Mouse (Mus musculus) stomach, embryonic 16.5 days (tissue): ENCODE measurements around the gene Banf1. TPM values are rescaled to one million over a fixed set of nuclear protein-coding genes. Genes with fewer than 3 reads are reported as not detected.

Experiments
- polyA plus RNA-seq: library from polyadenylated mRNA; unstranded; fragments of >200 nt; fragmentation: Nextera tagmentation; extraction: Ambion mirVana; gene quantifications from 2 replicates; pipeline ENCODE4 v1.2.1, GENCODE M21; 2015

Gene Banf1
- polyA plus RNA-seq, 1 experiment from 2014 or later = 400 TPM

Other genes starting within 250 kb of the Banf1 start
- 13.6 TPM in 2 replicates for gene Klc2, start 248.6 kb downstream of the Banf1 start, polyA plus RNA-seq
- 13.0 and 13.5 TPM in 2 replicates for gene Pacs1, start 94.0 kb downstream of the Banf1 start, polyA plus RNA-seq
- 253 and 275 TPM in 2 replicates for gene Sf3b2, start 71.7 kb downstream of the Banf1 start, polyA plus RNA-seq
- 1.7 and 2.1 TPM in 2 replicates for gene Gal3st3, start 68.8 kb downstream of the Banf1 start, polyA plus RNA-seq
- not detected in 2 replicates for gene Catsper1, start 31.4 kb downstream of the Banf1 start, polyA plus RNA-seq
- 28.3 and 42.3 TPM in 2 replicates for gene Cst6, start 17.6 kb downstream of the Banf1 start, polyA plus RNA-seq
- gene Eif1ad, start 427 bp downstream of the Banf1 start, polyA plus RNA-seq = 45.8 and 52.1 TPM in 2 replicates
- 54.1 and 56.4 TPM in 2 replicates for gene Sart1, start 21.5 kb upstream of the Banf1 start, polyA plus RNA-seq
- 7.2 and 8.9 TPM in 2 replicates for gene Tsga10ip, start 35.4 kb upstream of the Banf1 start, polyA plus RNA-seq
- gene Drap1, start 57.8 kb upstream of the Banf1 start, polyA plus RNA-seq = 203 and 207 TPM in 2 replicates
- gene AI837181, start 58.0 kb upstream of the Banf1 start, polyA plus RNA-seq = 14.3 and 14.8 TPM in 2 replicates
- gene Fosl1, start 80.4 kb upstream of the Banf1 start, polyA plus RNA-seq = not detected in 2 replicates
- 4.7 and 5.7 TPM in 2 replicates for gene Ccdc85b, start 90.7 kb upstream of the Banf1 start, polyA plus RNA-seq
- gene Fibp, start 93.4 kb upstream of the Banf1 start, polyA plus RNA-seq = 98.3 and 102 TPM in 2 replicates
- 1.6 and 2.2 TPM in 2 replicates for gene Ctsw, start 101.3 kb upstream of the Banf1 start, polyA plus RNA-seq
- 156 and 167 TPM in 2 replicates for gene Efemp2, start 106.8 kb upstream of the Banf1 start, polyA plus RNA-seq
- gene Mus81, start 121.2 kb upstream of the Banf1 start, polyA plus RNA-seq = 36.5 and 37.6 TPM in 2 replicates
- 2,233 and 2,288 TPM in 2 replicates for gene Cfl1, start 123.3 kb upstream of the Banf1 start, polyA plus RNA-seq
- gene 1700020D05Rik, start 136.6 kb upstream of the Banf1 start, polyA plus RNA-seq = 0.13 TPM in 1 of 2 replicates, not detected in the other
- gene Snx32, start 143.4 kb upstream of the Banf1 start, polyA plus RNA-seq = 9.5 and 10.8 TPM in 2 replicates
- 21.5 and 29.5 TPM in 2 replicates for gene Ovol1, start 193.5 kb upstream of the Banf1 start, polyA plus RNA-seq
- 7.4 and 7.8 TPM in 2 replicates for gene Ap5b1, start 200.9 kb upstream of the Banf1 start, polyA plus RNA-seq
- 109 and 125 TPM in 2 replicates for gene Rnaseh2c, start 234.7 kb upstream of the Banf1 start, polyA plus RNA-seq
- 43.3 and 45.2 TPM in 2 replicates for gene Kat5, start 243.1 kb upstream of the Banf1 start, polyA plus RNA-seq